Mouse (Mus musculus): Measurements from ENCODE around the gene Abhd14b.

DNA sequence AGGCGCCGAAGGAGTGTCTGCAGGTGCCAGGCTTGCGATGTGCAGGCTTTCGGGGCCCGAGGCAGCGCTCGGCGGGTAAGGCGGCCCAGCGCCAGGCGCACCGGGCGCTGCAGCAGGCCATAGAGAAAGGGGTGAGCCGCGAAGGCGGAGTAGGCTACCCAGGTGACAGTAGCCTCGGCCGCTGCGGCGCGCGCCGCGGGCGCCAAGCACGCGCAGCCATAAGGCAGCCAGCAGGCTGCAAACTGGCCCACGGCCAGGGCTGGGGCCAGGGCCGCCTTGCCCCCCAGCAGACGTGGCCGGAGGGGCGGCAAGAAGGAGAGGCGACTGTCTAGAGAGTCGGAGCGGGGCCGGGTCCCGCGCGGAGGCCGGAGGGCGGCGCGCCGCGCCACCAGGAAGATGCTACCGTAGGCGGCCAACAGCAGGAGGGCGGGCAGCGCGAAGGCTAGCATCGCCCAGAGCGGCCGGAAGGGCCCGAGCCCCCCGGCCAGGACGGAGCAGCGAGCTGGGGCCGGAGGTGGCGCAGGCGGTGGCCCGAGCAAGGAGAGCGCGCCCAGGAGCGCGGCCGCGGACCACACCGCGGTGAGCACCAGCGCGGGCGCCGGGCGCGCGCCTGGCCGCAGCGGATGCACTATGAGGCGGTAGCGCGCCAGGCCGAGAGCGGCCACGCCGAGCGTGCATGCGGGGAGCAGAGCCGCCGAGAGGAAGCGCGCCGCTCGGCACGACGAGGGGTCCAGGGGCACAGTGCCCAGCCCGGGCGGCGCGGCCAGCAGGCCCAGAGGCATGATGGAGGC lies 17.7 kb downstream of the Abhd14b start:
- TF ChIP-seq CTCF (conservative IDR thresholded peaks at IDR 0.05; ENCODE audit: insufficient read depth, insufficient read length, low read depth, low read length): no peak
- no peak for TF ChIP-seq POLR2A (IDR thresholded peaks at IDR 0.05; ENCODE audit: low read depth, low read length)
